8 mouse cellular contexts compared by ENCODE assay signal in genomic region chr13:63917198-63917767, GRCm38 (mm10).
A peak's percentile ranks its signal among the peaks of the same experiment; 100 is the strongest.
DNase-seq lines count a peak whose midpoint lies in the region; ATAC-seq and TF ChIP-seq lines count a peak whose summit lies in the region.

No protein-coding gene starts in this region.

- no peak for TF ChIP-seq CTCF in heart, adult 2 months (IDR thresholded peaks at IDR 0.05)
- TF ChIP-seq CTCF in kidney, adult 2 months (conservative IDR thresholded peaks at IDR 0.05; ENCODE audit: insufficient read depth, insufficient read length, low read depth, low read length) = no peak

- peak; percentile 53 for DNase-seq in embryo, embryonic 10.5 days (ENCODE audit: low spot score)
- no peak for DNase-seq in embryo, embryonic 9.5 days (ENCODE audit: extremely low spot score)
- no peak for DNase-seq in embryonic facial prominence, embryonic 11.5 days (ENCODE audit: low spot score)
- peak; percentile 38 to 76 for DNase-seq in heart, adult 2 months
- peak; percentile 88 for DNase-seq in kidney, adult 2 months
- no peak for DNase-seq in limb, embryonic 10.5 days (ENCODE audit: low spot score)

- 0 out of 2 replicates have a peak overlapping the region, but pooled peaks have one; percentile 35 for H3K27ac ChIP-seq in embryonic facial prominence, embryonic 11.5 days (replicated peaks; ENCODE audit: low read depth, low read length)
- H3K27ac ChIP-seq in heart, adult 2 months = no peak overlapping the region; the same call in 1 of the 2 replicates
- peak overlapping the region; percentile 88 for H3K27ac ChIP-seq in kidney, adult 2 months (ENCODE audit: insufficient read depth, low read depth, low read length)
- peak overlapping the region; percentile 87 for H3K27ac ChIP-seq in limb, embryonic 10.5 days
- H3K27ac ChIP-seq in midbrain, embryonic 16.5 days (ENCODE audit: low read length) = peak overlapping the region; percentile 17; the same call in 1 of the 2 replicates

- H3K36me3 ChIP-seq in embryonic facial prominence, embryonic 11.5 days (replicated peaks; ENCODE audit: control insufficient read depth, insufficient read depth, low read depth, low read length) = no peaks in the 10 kb centered on the region
- no peaks in the 10 kb centered on the region for H3K36me3 ChIP-seq in heart, adult 2 months (ENCODE audit: control insufficient read depth, insufficient read depth, low read length)
- H3K36me3 ChIP-seq in kidney, adult 2 months (ENCODE audit: control insufficient read depth, insufficient read depth, low read length) = no peaks in the 10 kb centered on the region
- H3K36me3 ChIP-seq in limb, embryonic 10.5 days = no peaks in the 10 kb centered on the region
- H3K36me3 ChIP-seq in midbrain, embryonic 16.5 days (ENCODE audit: control insufficient read depth, insufficient read depth, low read length) = no peaks in the 10 kb centered on the region

- H3K4me2 ChIP-seq in embryonic facial prominence, embryonic 11.5 days (ENCODE audit: low read depth, low read length) = no peak overlapping the region
- H3K4me2 ChIP-seq in midbrain, embryonic 16.5 days (ENCODE audit: low read length) = no peak overlapping the region

- TF ChIP-seq POLR2A in heart, adult 2 months (IDR thresholded peaks at IDR 0.05; ENCODE audit: insufficient read depth, low read depth, low read length) = no peak
- no peak for TF ChIP-seq POLR2A in kidney, adult 2 months (IDR thresholded peaks at IDR 0.05; ENCODE audit: low read depth, low read length)

- H3K27me3 ChIP-seq in embryonic facial prominence, embryonic 11.5 days (ENCODE audit: control insufficient read depth, insufficient read depth, low read length) = no peaks in the 10 kb centered on the region
- no peaks in the 10 kb centered on the region for H3K27me3 ChIP-seq in heart, adult 2 months (ENCODE audit: control insufficient read depth, insufficient read depth, low read length)
- H3K27me3 ChIP-seq in kidney, adult 2 months (replicated peaks; ENCODE audit: control insufficient read depth, insufficient read depth, low read length) = no peaks in the 10 kb centered on the region
- H3K27me3 ChIP-seq in limb, embryonic 10.5 days (ENCODE audit: low read depth, poor library complexity, severe bottlenecking) = peaks cover 4% of the 10 kb centered on the region; the same call in 1 of the 2 replicates
- H3K27me3 ChIP-seq in midbrain, embryonic 16.5 days (ENCODE audit: control insufficient read depth, insufficient read depth, low read depth, low read length) = peaks cover 13% of the 10 kb centered on the region

- peaks cover 12% of the 10 kb centered on the region for H3K4me1 ChIP-seq in embryonic facial prominence, embryonic 11.5 days (ENCODE audit: control insufficient read depth, insufficient read depth, low read length)
- no peaks in the 10 kb centered on the region; the same call in 1 of the 2 replicates for H3K4me1 ChIP-seq in heart, adult 2 months (ENCODE audit: control insufficient read depth, insufficient read depth, low read length)
- peaks cover 19% of the 10 kb centered on the region for H3K4me1 ChIP-seq in kidney, adult 2 months (ENCODE audit: control insufficient read depth, insufficient read depth, low read length)
- H3K4me1 ChIP-seq in limb, embryonic 10.5 days = peaks cover 48% of the 10 kb centered on the region
- peaks cover 14% of the 10 kb centered on the region for H3K4me1 ChIP-seq in midbrain, embryonic 16.5 days (ENCODE audit: control insufficient read depth, insufficient read depth, low read length)

- no peak for TF ChIP-seq EP300 in heart, adult 2 months (IDR thresholded peaks at IDR 0.05; ENCODE audit: insufficient read depth, low read depth, low read length)

- intact Hi-C loops in heart, adult 2 months (cut with DNase I) = no loop called here

- H3K9me3 ChIP-seq in embryonic facial prominence, embryonic 11.5 days (replicated peaks; ENCODE audit: control insufficient read depth, low read length) = no peaks in the 10 kb centered on the region
- 0 out of 2 replicates have a peak, but pooled peaks cover 4% of the 10 kb centered on the region for H3K9me3 ChIP-seq in limb, embryonic 10.5 days (replicated peaks)
- H3K9me3 ChIP-seq in midbrain, embryonic 16.5 days (replicated peaks; ENCODE audit: control insufficient read depth, low read length, poor library complexity, severe bottlenecking) = peaks cover 5% of the 10 kb centered on the region; the same call in 1 of the 2 replicates

- H3K9ac ChIP-seq in embryonic facial prominence, embryonic 11.5 days (replicated peaks; ENCODE audit: low read length) = no peak overlapping the region
- no peak overlapping the region for H3K9ac ChIP-seq in heart, adult 2 months (ENCODE audit: low read depth, low read length)
- H3K9ac ChIP-seq in midbrain, embryonic 16.5 days (ENCODE audit: low read depth, low read length) = no peak overlapping the region

- H3K4me3 ChIP-seq in embryonic facial prominence, embryonic 11.5 days (ENCODE audit: low read depth, low read length) = no peak overlapping the region
- H3K4me3 ChIP-seq in heart, adult 2 months = no peak overlapping the region
- no peak overlapping the region for H3K4me3 ChIP-seq in kidney, adult 2 months (ENCODE audit: insufficient read depth, low read depth, low read length)
- no peak overlapping the region for H3K4me3 ChIP-seq in limb, embryonic 10.5 days
- H3K4me3 ChIP-seq in midbrain, embryonic 16.5 days (ENCODE audit: low read depth, low read length) = no peak overlapping the region

- ATAC-seq in embryonic facial prominence, embryonic 11.5 days (replicated peaks; ENCODE audit: insufficient number of reproducible peaks, low FRiP score, low TSS enrichment, low read depth) = 0 out of 2 replicates have a peak, but pooled peaks have one; percentile 25
- peak; percentile 67 for ATAC-seq in midbrain, embryonic 16.5 days
- ATAC-seq in granulocyte monocyte progenitor cell, adult 5-6 weeks (replicated peaks; ENCODE audit: poor library complexity, severe bottlenecking) = no peak

- no peaks in the 10 kb centered on the region for H3K79me2 ChIP-seq in heart, adult 2 months (replicated peaks; ENCODE audit: control insufficient read depth, insufficient read depth, low read length)

- WGBS in embryonic facial prominence, embryonic 11.5 days = 44% methylated on average over 11 of the region's 11 CpGs
- WGBS in heart, adult 2 months = 27% methylated on average over 11 of the region's 11 CpGs
- 17% methylated on average over 11 of the region's 11 CpGs for WGBS in kidney, adult 2 months
- WGBS in limb, embryonic 10.5 days = 32% methylated on average over 11 of the region's 11 CpGs
- WGBS in midbrain, embryonic 16.5 days = 16% methylated on average over 11 of the region's 11 CpGs

Comparison
In these comparisons a context has a peak if more than half of its experiments do, and no peak if none do; other contexts are left out.
1. DNase-seq: peak in embryo, embryonic 10.5 days (single experiment), heart, adult 2 months (2 of 2) and kidney, adult 2 months (single experiment); none in embryo, embryonic 9.5 days (single experiment), embryonic facial prominence, embryonic 11.5 days (single experiment) and limb, embryonic 10.5 days (single experiment).